Mouse (Mus musculus) C2C12 (cell line): ENCODE measurements around the gene Mtfmt. TPM values are rescaled to one million over a fixed set of nuclear protein-coding genes. Genes with fewer than 3 reads are reported as not detected.
A peak's percentile ranks its signal among the peaks of the same experiment; 100 is the strongest.

ENCODE experiments used
- H3K27me3 ChIP-seq: one replicate; pipeline ENCODE4 v1.6.1; 2011; ENCODE audit not compliant: control insufficient read depth, insufficient read depth, insufficient read length
- H3K36me3 ChIP-seq: one replicate; pipeline ENCODE4 v1.6.1; 2011; ENCODE audit not compliant: control insufficient read depth, insufficient read depth
- H3K4me3 ChIP-seq: one replicate; pipeline ENCODE4 v1.5.1; 2011; ENCODE audit warnings: mild to moderate bottlenecking, control low read depth; ENCODE audit not compliant: poor library complexity, insufficient read depth, severe bottlenecking
- H3K79me2 ChIP-seq: one replicate; pipeline ENCODE4 v1.6.1; 2011; ENCODE audit not compliant: control insufficient read depth, insufficient read depth
- H3K79me3 ChIP-seq: one replicate; pipeline ENCODE4 v1.6.1; 2011; ENCODE audit warnings: low read depth, control low read depth
- H3ac ChIP-seq: one replicate; pipeline ENCODE3; 2011; ENCODE audit warnings: low read depth; ENCODE audit not compliant: control insufficient read depth, insufficient read length
- CEBPB ChIP-seq: IDR thresholded peaks from one replicate; pipeline ENCODE4 v1.6.1; 2011; ENCODE audit warnings: low read depth, mild to moderate bottlenecking, control low read depth, moderate library complexity
- CTCF ChIP-seq: IDR thresholded peaks from one replicate; pipeline ENCODE4 v1.5.1; 2011; ENCODE audit not compliant: control insufficient read depth, insufficient read depth, insufficient read length
- FOSL1 ChIP-seq: IDR thresholded peaks from one replicate; pipeline ENCODE4 v1.8.0; 2011; ENCODE audit warnings: mild to moderate bottlenecking, low read length; ENCODE audit not compliant: poor library complexity, insufficient read depth, severe bottlenecking
- MAX ChIP-seq: IDR thresholded peaks from one replicate; pipeline ENCODE4 v1.6.1; 2011; ENCODE audit warnings: mild to moderate bottlenecking, control low read depth
- MYOD1 ChIP-seq: IDR thresholded peaks from one replicate; pipeline ENCODE4 v1.6.1; 2011; ENCODE audit warnings: low read depth; ENCODE audit not compliant: control insufficient read depth, insufficient read length
- MYOG ChIP-seq: IDR thresholded peaks from one replicate; pipeline ENCODE4 v1.6.1; 2011; ENCODE audit not compliant: control insufficient read depth, insufficient read length; ENCODE audit errors: extremely low read depth
- USF1 ChIP-seq: IDR thresholded peaks from one replicate; pipeline ENCODE4 v1.6.1; 2011; ENCODE audit warnings: low read depth, mild to moderate bottlenecking, control low read depth, moderate library complexity
- polyA plus RNA-seq: library from polyadenylated mRNA; unstranded; fragments of >200 nt; fragmentation: generic; extraction: Trizol; gene quantifications from one replicate; pipeline ENCODE4 v1.2.1, GENCODE M21; 2012; ENCODE audit warnings: missing spikeins

Mtfmt gene
- polyA plus RNA-seq, 1 experiment, result 7.1 TPM

DNA sequence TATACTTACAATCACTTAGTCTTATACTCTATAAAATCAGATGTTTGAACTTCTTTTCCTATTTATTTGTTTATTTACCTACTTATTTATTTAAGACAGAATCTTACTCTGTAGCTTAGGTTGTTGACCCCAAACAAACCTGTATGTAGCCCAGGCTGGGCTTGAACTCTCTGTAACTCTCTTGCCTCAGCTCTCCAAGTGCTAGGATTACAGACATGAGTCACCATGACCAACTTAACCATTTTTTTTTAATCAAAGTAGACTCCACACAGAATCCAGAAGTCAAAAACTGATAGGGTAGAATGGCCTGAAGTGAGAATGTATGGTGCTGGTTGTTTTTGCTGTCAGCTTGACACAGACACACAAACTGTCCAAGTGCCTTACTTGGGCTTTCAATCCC lies 5.2 kb upstream of the Mtfmt start:
- no peak overlapping the region for H3K4me3 ChIP-seq
- no peaks in the 10 kb centered on the region for H3K36me3 ChIP-seq
- no peak overlapping the region for H3ac ChIP-seq
- no peaks in the 10 kb centered on the region for H3K27me3 ChIP-seq
- TF ChIP-seq MYOD1 (no peak), USF1 (no peak), CEBPB (no peak), CTCF (no peak), MYOG (no peak)
- no peaks in the 10 kb centered on the region for H3K79me3 ChIP-seq
- no peaks in the 10 kb centered on the region for H3K79me2 ChIP-seq

DNA sequence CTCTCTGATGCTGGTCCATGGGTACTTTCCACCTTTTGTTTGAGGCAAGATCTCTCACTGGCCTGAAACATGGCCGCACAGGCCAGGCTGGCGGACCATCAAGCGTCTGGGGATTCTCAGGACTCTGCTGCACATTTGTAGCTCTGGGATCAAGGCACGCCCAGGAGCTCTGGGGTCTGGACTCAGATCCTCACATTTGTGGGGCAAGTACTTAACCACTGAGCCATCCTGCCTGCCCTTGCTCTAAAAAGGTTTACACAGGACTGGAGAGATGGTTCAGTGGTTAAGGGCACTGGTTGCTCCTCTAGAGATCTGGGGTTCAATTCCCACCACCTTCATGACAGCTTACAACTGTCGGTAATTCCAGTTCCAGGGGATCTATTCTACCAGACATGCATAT lies 4.7 kb upstream of the Mtfmt start:
- H3K79me3 ChIP-seq, result no peaks in the 10 kb centered on the region
- peaks cover 2% of the 10 kb centered on the region for H3K79me2 ChIP-seq
- TF ChIP-seq CTCF, result no peak
- TF ChIP-seq USF1, result no peak
- TF ChIP-seq CEBPB, result no peak
- no peak for TF ChIP-seq MYOD1
- H3K27me3 ChIP-seq, result no peaks in the 10 kb centered on the region
- no peaks in the 10 kb centered on the region for H3K36me3 ChIP-seq
- no peak overlapping the region for H3ac ChIP-seq
- no peak overlapping the region for H3K4me3 ChIP-seq

DNA sequence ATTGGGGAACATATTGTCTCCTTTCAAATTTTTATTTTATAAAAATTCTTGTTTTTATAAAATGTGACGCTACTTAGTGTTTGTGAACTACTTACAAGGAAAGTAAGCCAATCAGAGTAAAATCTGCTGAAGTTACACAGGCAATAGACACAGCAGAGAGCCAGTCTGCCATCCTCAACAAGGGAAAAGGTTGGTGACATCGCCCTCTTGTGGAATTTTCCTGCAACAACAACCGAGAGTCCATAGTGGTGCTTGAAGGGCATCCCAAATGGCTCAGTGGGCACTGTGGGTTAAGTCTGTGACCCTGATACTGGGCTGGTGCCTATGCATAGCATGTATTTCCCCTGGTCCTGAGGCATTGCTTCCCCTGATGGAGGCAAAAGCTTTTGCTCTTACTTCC lies 3.3 kb upstream of the Mtfmt start:
- H3K79me3 ChIP-seq, result peaks cover 3% of the 10 kb centered on the region
- no peak overlapping the region for H3ac ChIP-seq
- H3K79me2 ChIP-seq, result peaks cover 13% of the 10 kb centered on the region
- TF ChIP-seq FOSL1, result no peak
- TF ChIP-seq CTCF, result peak; percentile 84
- TF ChIP-seq MYOG, result no peak
- TF ChIP-seq CEBPB, result no peak
- TF ChIP-seq MAX, result no peak
- TF ChIP-seq MYOD1, result no peak
- no peak overlapping the region for H3K4me3 ChIP-seq
- H3K27me3 ChIP-seq, result no peaks in the 10 kb centered on the region
- H3K36me3 ChIP-seq, result no peaks in the 10 kb centered on the region

DNA sequence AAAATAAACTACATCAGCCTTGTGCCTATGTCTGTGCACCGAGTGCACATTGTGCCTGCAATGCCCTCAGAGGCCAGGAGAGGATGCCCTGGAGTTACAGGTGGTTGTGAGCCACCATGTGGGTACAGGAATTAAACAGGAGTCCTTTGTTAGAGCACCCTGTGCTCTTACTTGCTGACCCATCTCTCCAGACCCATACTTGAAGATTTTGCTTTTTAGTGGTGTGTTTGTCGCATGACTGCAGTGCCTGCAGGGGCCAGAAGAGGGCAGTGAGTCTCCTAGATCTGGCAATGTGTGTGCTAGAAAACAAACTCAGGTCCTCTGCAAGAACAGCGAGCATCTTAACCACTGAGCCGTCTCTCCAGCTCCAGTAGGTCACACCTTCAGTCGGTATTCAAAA lies 1.4 kb upstream of the Mtfmt start:
- no peaks in the 10 kb centered on the region for H3K36me3 ChIP-seq
- no peaks in the 10 kb centered on the region for H3K27me3 ChIP-seq
- H3K79me3 ChIP-seq, result peaks cover 4% of the 10 kb centered on the region
- no peak for TF ChIP-seq MYOG
- no peak for TF ChIP-seq USF1
- TF ChIP-seq CTCF, result peak; percentile 37
- no peak for TF ChIP-seq MYOD1
- no peak for TF ChIP-seq FOSL1
- TF ChIP-seq MAX, result no peak
- TF ChIP-seq CEBPB, result no peak
- H3ac ChIP-seq, result no peak overlapping the region
- no peak overlapping the region for H3K4me3 ChIP-seq
- H3K79me2 ChIP-seq, result peaks cover 13% of the 10 kb centered on the region

DNA sequence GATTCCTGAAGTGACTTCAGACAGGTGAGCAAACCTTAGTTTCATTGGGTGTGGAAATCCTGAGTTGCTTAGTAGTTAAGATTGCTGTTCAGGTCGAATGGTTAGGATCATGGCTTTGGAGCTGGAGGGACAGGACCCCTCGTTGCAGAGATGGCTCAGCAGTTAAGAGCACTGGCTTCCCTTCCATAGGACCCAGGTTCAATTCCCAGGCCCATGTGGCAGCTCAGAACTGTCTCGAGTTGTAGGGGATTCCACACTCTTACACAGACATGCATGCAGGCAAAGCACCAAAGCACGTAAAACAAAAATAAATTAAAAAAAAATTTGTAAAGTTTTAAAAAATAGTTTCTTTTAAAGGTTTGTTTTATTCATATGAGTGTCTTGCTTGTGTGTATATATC lies 371 bp upstream of the Mtfmt start:
- no peak overlapping the region for H3ac ChIP-seq
- no peaks in the 10 kb centered on the region for H3K27me3 ChIP-seq
- H3K79me2 ChIP-seq, result peaks cover 13% of the 10 kb centered on the region
- peaks cover 5% of the 10 kb centered on the region for H3K79me3 ChIP-seq
- no peaks in the 10 kb centered on the region for H3K36me3 ChIP-seq
- H3K4me3 ChIP-seq, result no peak overlapping the region
- TF ChIP-seq CTCF, result no peak

DNA sequence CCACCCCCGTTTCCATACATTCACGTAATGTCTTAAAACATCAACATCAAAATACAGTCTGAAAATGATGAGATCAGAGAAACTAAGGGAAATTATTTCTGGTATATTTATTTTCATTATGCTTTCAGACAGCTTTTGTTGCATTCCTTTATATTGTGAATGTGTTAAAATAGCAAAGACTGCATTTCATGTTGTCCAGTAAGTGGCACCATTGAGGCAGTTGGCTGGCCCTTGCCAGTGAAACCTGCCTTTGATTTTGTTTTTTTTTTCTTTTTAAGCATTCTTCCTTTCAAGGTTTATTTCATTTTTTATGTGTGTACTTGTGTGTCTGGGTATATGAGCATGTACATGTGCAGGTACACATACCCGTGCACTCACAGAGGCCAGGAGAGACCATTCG lies 9.1 kb downstream of the Mtfmt start:
- no peaks in the 10 kb centered on the region for H3K79me2 ChIP-seq
- H3K79me3 ChIP-seq, result no peaks in the 10 kb centered on the region
- no peak overlapping the region for H3ac ChIP-seq
- H3K36me3 ChIP-seq, result peaks cover 23% of the 10 kb centered on the region
- H3K4me3 ChIP-seq, result no peak overlapping the region
- no peaks in the 10 kb centered on the region for H3K27me3 ChIP-seq
- TF ChIP-seq CTCF, result no peak
- no peak for TF ChIP-seq FOSL1
